Mouse (Mus musculus): Measurements from ENCODE around the gene Hps6. TPM values are rescaled to one million over a fixed set of nuclear protein-coding genes. Genes with fewer than 3 reads are reported as not detected.
"Not testable (repeated sequence)": the region's sequence is repeated elsewhere in the genome, so short reads cannot be mapped to it uniquely, and the experiment has no call there.

The Hps6 gene
- total RNA-seq (2021) = 1 to 10 TPM; 4.9 to 7.3 TPM

DNA sequence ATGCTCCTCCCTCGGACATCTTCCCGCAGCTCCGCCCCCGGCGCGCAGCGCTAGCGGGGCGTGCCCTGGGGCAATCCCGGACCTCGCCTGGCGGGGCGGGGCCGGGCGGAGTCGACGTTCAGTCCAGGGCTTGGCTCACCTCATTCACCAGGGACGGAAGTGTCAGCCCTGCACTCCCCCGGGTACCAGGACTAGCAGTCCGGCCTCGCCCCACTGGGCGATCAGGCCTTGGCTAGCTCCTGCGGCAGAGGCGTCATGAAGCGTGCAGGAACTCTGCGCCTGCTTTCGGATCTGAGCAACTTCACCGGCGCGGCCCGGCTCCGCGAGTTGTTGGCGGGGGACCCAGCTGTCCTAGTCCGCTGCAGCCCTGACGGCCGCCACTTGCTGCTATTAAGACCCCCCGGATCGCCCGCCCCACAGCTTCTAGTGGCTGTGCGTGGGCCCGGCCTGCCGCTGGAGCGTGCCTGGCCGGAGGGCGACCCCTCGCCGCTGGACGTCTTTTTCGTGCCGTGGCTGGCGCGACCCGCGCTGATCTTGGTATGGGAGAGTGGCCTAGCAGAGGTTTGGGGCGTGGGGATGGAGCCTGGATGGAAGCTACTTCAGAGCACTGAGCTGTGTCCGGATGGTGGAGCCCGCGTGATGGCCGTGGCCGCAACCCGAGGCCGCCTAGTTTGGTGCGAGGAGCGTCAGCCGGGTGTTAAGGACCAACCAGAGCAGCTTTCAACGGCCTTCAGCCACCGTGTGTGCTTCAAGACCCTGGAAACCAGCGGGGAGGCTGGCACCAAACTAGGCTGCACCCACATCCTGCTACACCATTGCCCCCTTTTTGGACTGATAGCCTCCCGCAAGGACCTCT is at the start of gene Hps6:
Gene Hps6, plus strand, starts transcription at position 138 of the 856 bp plus-strand sequence.
- peak; percentile 47 to 52 for DNase-seq (ENCODE audit: extremely low spot score in 1 of 2, low spot score in 1 of 2)

DNA sequence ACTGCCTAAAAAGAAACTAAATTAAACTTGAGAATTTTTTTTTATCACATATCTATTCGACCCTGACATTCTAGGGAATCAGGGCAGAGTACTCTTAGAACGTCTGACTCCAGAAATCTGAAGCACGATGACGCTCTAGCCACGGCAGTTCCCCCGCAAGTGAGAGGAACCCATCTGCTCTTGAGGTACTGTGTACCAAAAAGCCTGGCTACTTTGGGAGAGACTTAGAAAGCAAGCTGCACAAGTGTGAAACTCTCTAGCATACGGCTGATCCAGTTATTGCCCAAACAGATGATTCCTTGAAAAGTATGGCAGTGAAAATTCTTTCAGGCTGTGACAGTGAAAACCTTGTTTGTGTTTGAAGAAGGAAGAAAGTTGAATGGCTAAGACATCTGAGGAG is 46.6 kb upstream of the Hps6 start:
- no peak for DNase-seq (ENCODE audit: extremely low spot score in 1 of 2, low spot score in 1 of 2)

DNA sequence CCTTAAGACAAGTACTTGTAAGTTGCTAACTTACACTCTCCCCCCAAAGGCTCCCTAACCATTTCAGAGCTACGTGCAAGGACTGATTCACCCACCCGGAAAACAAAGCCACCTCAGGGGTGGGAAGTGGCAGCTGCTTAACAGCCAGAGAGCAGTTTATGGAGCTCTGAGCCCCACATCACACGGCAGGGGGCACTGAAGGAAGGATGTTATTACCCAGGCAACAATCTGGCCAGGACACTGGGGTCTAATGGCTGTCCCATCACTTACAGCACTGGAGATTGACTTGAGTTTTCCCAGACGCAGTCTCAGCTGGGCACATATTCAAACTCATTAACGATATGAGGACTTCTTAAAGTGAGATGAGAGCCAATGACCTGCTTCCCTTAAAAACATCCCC is 42.5 kb upstream of the Hps6 start:
- no peak for DNase-seq (ENCODE audit: extremely low spot score in 1 of 2, low spot score in 1 of 2)

DNA sequence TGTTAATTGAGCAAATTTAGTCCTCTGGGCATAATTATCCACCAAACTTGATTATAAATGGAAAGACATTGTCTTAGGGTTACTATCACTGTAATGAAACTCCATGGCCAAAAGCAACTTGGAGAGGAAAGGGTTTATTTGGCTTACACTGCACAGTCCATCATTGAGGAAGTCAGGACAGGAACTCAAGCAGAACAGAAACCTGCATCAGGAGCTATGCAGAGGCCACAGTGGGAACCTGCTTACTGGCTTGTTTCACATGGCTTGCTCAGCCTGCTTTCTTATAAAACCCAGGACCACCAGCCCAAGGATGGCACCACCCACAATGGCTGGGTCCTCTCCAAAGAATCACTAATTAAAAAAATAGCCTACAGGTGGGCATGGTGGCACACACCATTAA is 18.9 kb upstream of the Hps6 start:
- DNase-seq (ENCODE audit: extremely low spot score in 1 of 2, low spot score in 1 of 2) = no peak

DNA sequence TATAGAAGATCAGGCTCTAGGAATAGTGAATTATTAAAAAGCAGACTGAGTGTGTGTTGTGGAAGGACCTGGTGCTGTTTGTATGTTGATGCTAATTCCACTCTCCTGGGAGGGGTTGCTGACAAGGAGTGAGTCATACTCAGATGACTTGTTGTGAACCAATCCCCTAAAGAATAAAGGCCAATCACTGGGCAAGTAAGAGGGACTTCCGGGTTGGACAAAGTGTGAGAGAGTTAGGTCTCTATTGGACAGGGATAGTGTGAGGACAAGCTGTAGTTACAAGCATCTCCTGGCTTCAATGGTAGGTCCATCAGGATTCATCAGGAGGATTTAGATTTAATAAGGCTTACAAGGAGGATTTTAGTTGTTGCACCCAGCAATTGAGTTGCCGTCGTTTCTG is 15.1 kb upstream of the Hps6 start:
- DNase-seq (ENCODE audit: extremely low spot score in 1 of 2, low spot score in 1 of 2) = no peak

DNA sequence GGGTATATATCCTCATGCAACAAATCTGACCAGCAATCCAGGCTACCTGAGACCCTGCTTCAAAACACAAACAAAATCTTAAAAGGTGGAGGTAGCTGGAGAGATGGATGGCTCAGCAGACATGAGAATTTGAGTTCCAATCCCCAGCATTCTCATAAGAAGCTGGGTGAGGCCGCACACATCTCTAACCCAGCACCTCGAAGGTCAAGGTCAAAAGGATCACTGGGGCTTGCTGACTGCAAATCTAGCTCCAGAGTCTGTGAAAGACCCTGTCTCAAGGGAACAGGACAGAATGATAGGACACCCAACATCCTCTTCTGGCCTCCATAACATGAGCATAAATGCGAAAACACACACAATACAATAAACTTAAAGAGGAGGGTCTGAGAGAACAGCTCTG is 12.1 kb upstream of the Hps6 start:
- no peak for DNase-seq (ENCODE audit: extremely low spot score in 1 of 2, low spot score in 1 of 2)

DNA sequence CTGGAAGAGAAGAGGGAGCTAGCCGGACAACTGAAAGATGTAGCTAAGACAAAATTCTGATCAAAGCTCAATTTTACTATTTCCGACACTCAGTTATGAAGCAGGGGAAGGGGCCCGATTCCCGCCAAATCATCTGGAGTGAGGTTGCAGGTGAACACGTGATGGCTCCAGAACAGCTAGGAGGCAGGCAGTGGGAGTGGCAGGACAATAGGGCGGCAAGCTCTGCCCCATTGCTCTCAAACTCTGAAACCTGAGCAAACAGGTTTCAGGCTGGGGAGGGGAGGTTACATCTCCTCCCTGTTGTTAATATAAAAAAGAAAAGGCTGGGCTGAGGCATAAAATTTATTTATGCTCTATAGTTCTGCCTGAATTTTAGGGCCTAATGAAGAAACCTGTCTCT is 9.9 kb upstream of the Hps6 start:
- not testable (repeated sequence) for DNase-seq (ENCODE audit: extremely low spot score in 1 of 2, low spot score in 1 of 2)

DNA sequence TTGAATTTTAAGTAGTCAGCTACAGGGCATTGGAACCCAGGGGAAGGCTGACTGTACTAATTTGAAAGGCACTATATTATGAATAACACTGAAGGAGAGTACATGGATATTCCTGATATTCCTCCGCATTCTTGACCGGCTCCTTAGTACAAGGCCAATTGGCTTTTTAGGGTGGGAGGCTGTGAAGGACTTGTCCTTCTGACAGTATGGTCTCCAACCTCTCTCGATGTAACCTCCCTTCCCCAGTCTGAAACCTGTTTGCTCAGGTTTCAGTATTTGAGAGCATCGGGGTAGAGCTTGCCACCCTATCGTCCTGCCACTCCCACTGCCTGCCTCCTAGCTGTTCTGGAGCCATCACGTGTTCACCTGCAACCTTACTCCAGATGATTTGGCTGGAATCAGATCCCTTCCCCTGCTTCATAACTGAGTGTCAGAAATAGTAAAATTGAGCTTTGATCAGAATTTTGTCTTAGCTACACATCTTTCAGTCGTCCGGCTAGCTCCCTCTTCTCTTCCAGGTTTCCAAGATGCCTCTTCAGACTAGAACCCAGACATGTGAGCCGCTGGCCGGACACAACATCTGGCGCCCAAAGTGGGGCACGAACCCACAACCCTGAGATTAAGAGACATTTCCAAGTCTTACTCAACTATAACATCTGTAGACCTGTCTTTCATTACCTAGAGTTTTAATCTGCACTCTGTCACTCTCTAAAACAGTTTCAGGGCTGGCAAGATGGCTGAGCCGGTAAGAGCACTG is 9.1 kb upstream of the Hps6 start:
- DNase-seq (ENCODE audit: extremely low spot score in 1 of 2, low spot score in 1 of 2) = no peak

DNA sequence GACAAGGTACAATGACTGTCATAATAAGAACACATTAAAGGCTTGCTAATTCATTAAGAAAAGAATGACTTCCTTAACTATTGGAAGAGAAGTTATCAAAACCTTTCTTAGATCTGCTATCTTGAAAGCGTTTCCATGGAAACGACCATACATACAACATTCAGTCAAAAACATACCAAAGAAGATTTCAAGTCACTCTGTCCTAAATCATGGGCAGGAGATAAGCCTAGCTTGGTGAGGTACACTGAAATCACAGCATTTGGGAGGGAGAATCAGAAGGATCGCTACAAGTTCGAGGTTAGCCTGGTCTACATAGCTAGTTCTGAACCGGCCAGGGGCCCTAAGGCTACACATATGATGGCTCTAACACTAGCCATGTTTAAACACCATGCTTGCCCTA is 5.9 kb upstream of the Hps6 start:
- DNase-seq (ENCODE audit: extremely low spot score in 1 of 2, low spot score in 1 of 2) = no peak

DNA sequence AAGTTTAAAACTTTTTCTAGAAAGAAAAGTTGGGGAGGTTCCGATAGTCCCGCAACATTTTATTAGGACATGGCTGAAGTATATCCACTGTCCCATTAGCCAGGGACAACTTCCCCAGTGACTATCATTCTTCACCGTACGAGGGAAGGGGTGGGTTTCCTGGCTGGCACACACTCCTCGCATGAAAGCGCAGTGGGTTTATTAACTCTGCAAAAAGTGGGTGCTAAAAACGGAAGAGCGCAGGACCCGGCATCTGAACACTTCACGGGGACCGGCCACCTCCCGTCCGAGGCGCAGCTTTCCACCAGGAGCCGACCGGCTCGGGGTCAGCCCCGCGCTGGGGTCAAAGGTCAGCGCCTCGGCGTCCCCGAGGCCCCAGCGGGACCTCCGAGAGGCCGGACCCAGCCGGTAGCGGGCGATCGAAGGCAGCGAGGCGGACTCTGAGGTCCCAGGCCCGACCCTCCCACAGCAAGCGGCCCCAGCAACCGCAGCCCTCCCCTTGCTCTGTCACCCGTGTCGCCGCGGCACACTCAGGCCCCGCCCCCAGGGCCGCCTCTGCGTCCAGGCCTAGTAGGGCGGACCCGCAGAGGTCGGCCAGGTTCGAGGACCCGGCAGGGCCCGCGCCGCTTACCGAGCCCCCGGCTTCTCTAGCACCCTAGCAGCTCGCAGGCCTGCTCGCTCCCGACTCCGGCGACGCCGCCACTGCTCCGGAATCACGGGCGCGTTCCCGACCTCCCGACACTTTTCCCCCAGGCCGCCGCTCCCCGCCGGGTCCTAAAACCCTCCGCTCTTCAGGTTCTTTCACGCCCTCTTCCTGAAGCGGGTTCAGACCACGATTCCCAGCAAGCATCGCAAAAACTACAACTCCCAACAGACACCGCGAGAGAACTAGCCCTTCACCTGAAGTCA is 5.3 kb upstream of the Hps6 start, which contains the start of gene Armh3:
Gene Armh3, minus strand, starts transcription at position 704 of the 909 bp plus-strand sequence.
- DNase-seq (ENCODE audit: extremely low spot score in 1 of 2, low spot score in 1 of 2) = peak; percentile 79 to 88

DNA sequence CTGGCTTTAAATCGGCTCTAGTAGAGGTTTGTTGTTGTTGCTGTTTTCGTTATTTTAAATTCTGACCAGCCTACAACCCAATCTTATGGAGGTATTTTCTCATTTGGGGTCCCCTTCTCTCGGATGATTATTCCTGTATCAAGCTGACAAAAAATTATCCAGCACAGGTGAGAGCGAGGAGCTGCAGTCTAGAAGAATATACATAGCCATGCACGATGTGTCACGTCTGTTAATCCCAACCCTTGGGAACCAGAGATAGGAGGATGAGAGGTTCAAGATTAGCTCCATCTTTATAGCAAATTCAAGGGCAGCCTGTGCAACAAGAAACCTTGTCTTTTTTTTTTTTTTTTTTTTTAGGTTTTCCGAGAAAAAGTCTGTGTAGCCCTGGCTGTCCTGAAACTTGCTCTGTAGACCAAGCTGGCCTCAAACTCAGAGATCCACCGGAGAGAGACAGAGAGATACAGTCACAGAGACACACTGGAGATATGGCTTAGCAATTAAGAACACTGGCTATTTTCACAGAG is 4.6 kb upstream of the Hps6 start:
- no peak for DNase-seq (ENCODE audit: extremely low spot score in 1 of 2, low spot score in 1 of 2)

DNA sequence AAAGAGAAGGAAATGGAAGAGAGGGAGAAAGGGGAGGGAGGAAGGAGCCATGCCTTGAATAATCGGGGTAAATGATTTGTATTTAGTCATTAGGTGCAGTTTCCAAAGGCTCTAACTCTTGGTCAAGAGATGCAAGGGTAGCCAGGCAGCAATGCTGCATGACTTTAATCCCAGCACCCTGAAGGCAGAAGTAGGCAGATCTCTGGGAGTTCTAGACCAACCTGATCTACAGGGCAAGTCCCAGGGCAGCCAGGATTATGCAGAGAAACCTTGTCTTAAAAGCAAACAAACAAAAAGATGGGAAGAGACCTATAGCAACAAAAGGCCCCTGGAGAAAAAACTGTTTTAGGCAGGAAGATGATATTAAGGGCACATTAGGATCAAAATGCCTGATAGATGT is 3.9 kb upstream of the Hps6 start:
- no peak for DNase-seq (ENCODE audit: extremely low spot score in 1 of 2, low spot score in 1 of 2)

DNA sequence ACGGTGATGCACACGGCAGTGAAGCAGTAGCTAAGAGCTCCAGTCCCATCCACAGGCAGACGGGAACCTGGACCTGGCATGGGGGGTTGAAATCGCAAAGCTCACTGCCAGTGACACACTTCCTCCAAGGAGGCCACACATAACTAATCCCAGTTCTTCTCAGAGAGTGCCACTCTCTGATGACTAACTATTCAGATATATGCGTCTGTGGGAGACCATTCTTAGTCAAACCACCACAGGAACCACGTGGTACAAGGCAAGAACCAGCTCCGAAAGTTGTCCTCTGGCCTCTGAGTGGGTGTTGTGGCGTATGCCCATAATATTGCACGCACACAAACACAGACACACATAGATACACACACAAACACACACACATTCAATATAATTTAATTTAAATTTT is 1.0 kb upstream of the Hps6 start:
- no peak for DNase-seq (ENCODE audit: extremely low spot score in 1 of 2, low spot score in 1 of 2)

DNA sequence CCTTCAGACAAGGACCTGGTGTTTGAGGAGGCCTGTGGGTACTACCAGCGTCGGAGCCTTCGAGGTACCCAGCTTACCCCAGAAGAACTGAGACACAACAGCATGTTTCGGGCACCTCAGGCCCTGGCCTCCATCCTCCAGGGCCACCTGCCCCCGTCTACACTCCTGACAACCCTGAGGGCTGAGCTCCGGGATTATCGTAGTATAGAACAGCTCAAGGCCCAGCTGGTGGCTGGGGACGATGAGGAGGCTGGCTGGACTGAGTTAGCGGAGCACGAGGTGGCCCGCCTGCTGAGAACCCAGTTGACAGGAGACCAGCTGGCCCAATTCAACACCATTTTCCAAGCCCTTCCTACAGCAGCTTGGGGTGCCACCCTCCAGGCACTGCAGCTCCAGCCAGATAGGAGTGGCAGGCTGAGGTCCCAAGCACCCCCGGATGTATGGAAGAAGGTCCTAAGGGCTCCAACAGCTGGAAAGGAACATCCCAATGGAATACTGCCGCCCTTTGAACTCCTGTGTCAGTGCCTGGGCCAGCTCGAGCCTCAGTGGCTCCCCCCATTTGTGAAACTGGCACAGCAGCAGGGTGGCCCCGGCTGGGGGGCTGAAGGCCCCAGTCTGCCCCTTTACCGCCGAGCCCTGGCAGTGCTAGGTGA is 1.6 kb downstream of the Hps6 start:
- DNase-seq (ENCODE audit: extremely low spot score in 1 of 2, low spot score in 1 of 2) = no peak

DNA sequence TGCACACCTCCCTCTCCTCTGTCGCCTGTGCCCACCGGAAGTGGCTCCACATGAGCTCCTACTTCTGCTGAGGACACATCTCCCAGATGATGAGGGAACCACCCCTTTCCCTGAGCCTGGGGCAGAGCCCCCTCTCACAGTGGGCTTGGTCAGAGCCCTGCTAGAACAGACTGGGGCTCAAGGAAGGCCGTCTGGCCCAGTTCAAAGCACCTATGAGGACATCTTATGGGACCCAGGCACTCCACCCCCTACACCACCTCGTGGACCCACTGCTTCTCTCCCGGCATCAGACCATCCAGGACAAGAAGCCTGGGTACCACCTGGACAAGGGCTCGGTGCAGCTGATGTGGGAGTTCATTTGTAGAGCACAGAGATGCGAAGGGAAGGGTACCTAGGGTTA is 2.4 kb downstream of the Hps6 start:
- DNase-seq (ENCODE audit: extremely low spot score in 1 of 2, low spot score in 1 of 2) = no peak

DNA sequence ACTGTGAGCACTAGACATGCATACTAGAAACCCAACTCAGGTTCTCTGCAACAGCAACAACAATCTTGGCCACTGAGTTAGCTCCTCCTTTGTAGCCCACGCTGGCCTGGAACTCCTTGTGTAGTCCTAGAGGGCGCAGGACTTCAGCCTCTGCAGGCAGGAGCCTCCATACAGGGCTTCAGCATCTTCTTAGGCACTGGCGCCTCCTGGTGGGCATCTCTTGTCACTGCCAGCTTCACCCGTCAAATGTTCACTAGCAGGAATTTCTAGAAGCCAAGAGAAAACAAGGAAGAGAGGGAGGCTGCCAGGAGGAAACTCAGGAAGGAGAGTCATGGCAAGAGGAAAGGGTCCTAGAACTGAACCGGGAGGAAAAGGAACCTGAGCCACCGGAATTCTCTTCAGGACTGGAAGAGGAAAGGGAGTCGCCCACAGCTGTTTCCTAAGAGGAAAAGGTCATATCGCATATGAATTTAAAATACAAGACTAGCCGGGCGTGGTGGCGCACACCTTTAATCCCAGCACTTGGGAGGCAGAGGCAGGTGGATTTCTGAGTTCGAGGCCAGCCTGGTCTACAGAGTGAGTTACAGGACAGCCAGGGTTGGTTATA is 11.4 kb downstream of the Hps6 start:
- DNase-seq (ENCODE audit: extremely low spot score in 1 of 2, low spot score in 1 of 2) = peak; percentile 78 to 94

DNA sequence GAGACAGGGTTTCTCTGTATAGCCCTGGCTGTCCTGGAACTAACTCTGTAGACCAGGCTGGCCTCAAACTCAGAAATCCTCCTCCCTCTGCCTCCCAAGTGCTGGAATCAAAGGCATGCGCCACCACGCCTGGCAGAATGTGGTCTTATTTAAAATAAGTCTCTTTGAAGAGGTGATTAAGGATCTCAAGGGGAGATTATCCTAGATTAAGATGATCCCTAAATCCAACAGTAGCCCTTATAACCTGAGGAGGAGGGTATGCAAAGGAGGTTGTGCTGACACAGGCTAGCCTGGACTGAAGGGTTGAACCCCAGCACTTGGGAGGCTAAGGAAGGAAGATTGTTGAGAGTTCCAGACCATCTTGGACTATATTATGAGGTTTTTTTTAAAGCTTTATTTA is 12.7 kb downstream of the Hps6 start:
- no peak for DNase-seq (ENCODE audit: extremely low spot score in 1 of 2, low spot score in 1 of 2)

DNA sequence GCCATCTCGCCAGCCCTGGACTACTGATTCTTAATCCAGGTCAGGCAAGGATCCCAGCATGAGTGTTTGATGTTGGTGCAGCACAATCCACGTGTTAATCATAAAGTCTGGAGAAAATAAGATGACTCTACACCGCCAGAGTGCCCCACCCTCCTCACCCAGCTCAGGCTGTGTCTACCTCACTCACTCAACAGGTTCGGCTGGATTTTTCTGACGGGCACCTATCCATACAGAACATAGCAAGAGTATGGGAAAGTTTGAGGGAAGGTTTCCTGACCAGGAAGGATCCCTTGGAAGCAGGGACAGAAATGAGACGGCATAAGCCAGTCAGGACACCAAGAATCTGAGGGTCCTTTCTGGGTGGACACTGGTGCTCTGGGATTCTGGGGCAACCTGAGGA is 21.7 kb downstream of the Hps6 start:
- no peak for DNase-seq (ENCODE audit: extremely low spot score in 1 of 2, low spot score in 1 of 2)

DNA sequence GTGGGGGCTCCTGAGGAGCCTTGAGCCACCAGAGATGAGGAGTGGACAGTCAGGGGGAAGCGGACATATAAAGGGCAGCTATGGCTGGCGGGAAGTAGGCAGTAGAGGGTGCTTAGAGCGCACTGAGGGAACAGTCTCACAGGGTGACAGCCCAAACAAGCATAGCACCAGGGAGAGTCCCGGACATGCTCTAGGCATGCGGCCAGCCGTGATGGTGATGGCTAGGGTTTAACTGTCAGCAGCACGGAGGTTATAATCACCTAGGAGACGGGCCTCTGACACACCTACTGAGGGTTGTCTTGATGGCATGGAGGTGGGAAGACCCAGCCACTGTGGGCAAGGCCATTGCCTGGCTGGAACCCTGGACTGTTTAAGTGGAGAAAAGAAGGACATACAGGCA is 23.3 kb downstream of the Hps6 start:
- DNase-seq (ENCODE audit: extremely low spot score in 1 of 2, low spot score in 1 of 2) = no peak

Data from layer of hippocampus, postnatal 25 days (tissue).